In genomic region chr14:32587013-32587784, GRCm38 (mm10) we compare ENCODE assay signal across 10 mouse cellular contexts. TPM values are rescaled to one million over a fixed set of nuclear protein-coding genes. Genes with fewer than 3 reads are reported as not detected.
A peak's percentile ranks its signal among the peaks of the same experiment; 100 is the strongest.
DNase-seq lines count a peak whose midpoint lies in the region; ATAC-seq lines count a peak whose summit lies in the region.
"Had no signal": no experiment of that assay in that cellular context is flagged by ENCODE, and none has a peak within 500 bp of the region (broad histone marks: within the 10 kb centered on the region; RNA-seq: fewer than 3 reads in every experiment).

No protein-coding gene starts in this region.

- H3K27ac ChIP-seq in liver, embryonic 12.5 days, result no peak overlapping the region
- no peak overlapping the region for H3K27ac ChIP-seq in kidney, embryonic 14.5 days (ENCODE audit: low read depth, low read length)
- H3K27ac ChIP-seq in liver, embryonic 11.5 days (ENCODE audit: low read depth, low read length), result no peak overlapping the region
- H3K27ac ChIP-seq in neural tube, embryonic 13.5 days (replicated peaks), result no peak overlapping the region
- H3K27ac ChIP-seq: stomach, embryonic 15.5 days had no signal

- peaks cover 16% of the 10 kb centered on the region for H3K27me3 ChIP-seq in liver, embryonic 12.5 days (replicated peaks)
- H3K27me3 ChIP-seq in kidney, embryonic 14.5 days (ENCODE audit: control insufficient read depth, insufficient read depth, low read length), result peaks cover 5% of the 10 kb centered on the region; the same call in 1 of the 2 replicates
- peaks cover 9% of the 10 kb centered on the region for H3K27me3 ChIP-seq in liver, embryonic 11.5 days (replicated peaks; ENCODE audit: control insufficient read depth, insufficient read depth, low read length)
- peaks cover 40% of the 10 kb centered on the region for H3K27me3 ChIP-seq in neural tube, embryonic 13.5 days

- H3K9me3 ChIP-seq in liver, embryonic 12.5 days (replicated peaks), result no peaks in the 10 kb centered on the region
- H3K9me3 ChIP-seq in kidney, embryonic 14.5 days (ENCODE audit: control insufficient read depth, low read length), result no peaks in the 10 kb centered on the region
- no peaks in the 10 kb centered on the region for H3K9me3 ChIP-seq in liver, embryonic 11.5 days (ENCODE audit: control insufficient read depth, low read length)
- no peaks in the 10 kb centered on the region for H3K9me3 ChIP-seq in neural tube, embryonic 13.5 days
- H3K9me3 ChIP-seq: stomach, embryonic 15.5 days had no signal

- no peak overlapping the region for H3K4me3 ChIP-seq in liver, embryonic 12.5 days
- no peak overlapping the region for H3K4me3 ChIP-seq in kidney, embryonic 14.5 days (ENCODE audit: low read length)
- no peak overlapping the region for H3K4me3 ChIP-seq in liver, embryonic 11.5 days (ENCODE audit: low read depth, low read length)
- no peak overlapping the region for H3K4me3 ChIP-seq in neural tube, embryonic 13.5 days
- H3K4me3 ChIP-seq: erythroblast, embryonic 14.5 days; stomach, embryonic 15.5 days had no signal

- DNase-seq in liver, result peak; percentile 72
- peak; percentile 90 to 92 for DNase-seq in cerebellum, postnatal 10 days
- DNase-seq in frontal cortex, postnatal 10 days (ENCODE audit: low spot score in 2 of 2), result peak; percentile 49 to 78
- peak; percentile 56 for DNase-seq in liver, embryonic 11.5 days (ENCODE audit: low spot score)
- peak; percentile 60 for DNase-seq in testis, postnatal 14 days (ENCODE audit: low spot score)

- no peak overlapping the region for H3K4me2 ChIP-seq in liver, embryonic 12.5 days
- H3K4me2 ChIP-seq in kidney, embryonic 14.5 days (replicated peaks; ENCODE audit: low read depth, low read length), result no peak overlapping the region
- H3K4me2 ChIP-seq in liver, embryonic 11.5 days, result 0 out of 2 replicates have a peak overlapping the region, but pooled peaks have one; percentile 5
- H3K4me2 ChIP-seq in neural tube, embryonic 13.5 days, result no peak overlapping the region
- H3K4me2 ChIP-seq: stomach, embryonic 15.5 days had no signal

- no peak overlapping the region for H3K9ac ChIP-seq in liver, embryonic 12.5 days
- no peak overlapping the region for H3K9ac ChIP-seq in kidney, embryonic 14.5 days (ENCODE audit: low read depth, low read length)
- H3K9ac ChIP-seq in liver, embryonic 11.5 days (ENCODE audit: low read depth, low read length), result no peak overlapping the region
- H3K9ac ChIP-seq in neural tube, embryonic 13.5 days, result no peak overlapping the region
- H3K9ac ChIP-seq: stomach, embryonic 15.5 days had no signal

- no peaks in the 10 kb centered on the region for H3K36me3 ChIP-seq in liver, embryonic 12.5 days
- H3K36me3 ChIP-seq in kidney, embryonic 14.5 days (ENCODE audit: control insufficient read depth, insufficient read depth, low read length), result no peaks in the 10 kb centered on the region
- H3K36me3 ChIP-seq in liver, embryonic 11.5 days (ENCODE audit: control insufficient read depth, insufficient read depth, low read length), result no peaks in the 10 kb centered on the region
- H3K36me3 ChIP-seq in neural tube, embryonic 13.5 days, result no peaks in the 10 kb centered on the region
- H3K36me3 ChIP-seq: stomach, embryonic 15.5 days had no signal

- ATAC-seq in liver, embryonic 12.5 days, result no peak
- ATAC-seq in kidney, embryonic 14.5 days (ENCODE audit: low FRiP score, low TSS enrichment), result peak; percentile 32; the same call in 1 of the 2 replicates
- no peak for ATAC-seq in liver, embryonic 11.5 days (replicated peaks; ENCODE audit: low FRiP score)
- ATAC-seq in neural tube, embryonic 13.5 days (ENCODE audit: low read depth), result peak; percentile 46

- H3K4me1 ChIP-seq in liver, embryonic 12.5 days, result no peaks in the 10 kb centered on the region
- no peaks in the 10 kb centered on the region for H3K4me1 ChIP-seq in kidney, embryonic 14.5 days (ENCODE audit: control insufficient read depth, insufficient read depth, low read length)
- no peaks in the 10 kb centered on the region for H3K4me1 ChIP-seq in liver, embryonic 11.5 days (replicated peaks; ENCODE audit: control insufficient read depth, insufficient read depth, low read length)
- H3K4me1 ChIP-seq in neural tube, embryonic 13.5 days (replicated peaks), result no peaks in the 10 kb centered on the region
- H3K4me1 ChIP-seq: stomach, embryonic 15.5 days had no signal

- WGBS in liver, embryonic 12.5 days (ENCODE audit: insufficient replicate concordance), result 13% methylated on average over 10 of the region's 10 CpGs
- 15% methylated on average over 10 of the region's 10 CpGs for WGBS in kidney, embryonic 14.5 days
- 16% methylated on average over 10 of the region's 10 CpGs for WGBS in liver, embryonic 11.5 days
- WGBS in neural tube, embryonic 13.5 days, result 12% methylated on average over 10 of the region's 10 CpGs

RNA-seq across cellular contexts. Expression of gene Prrxl1, which starts 12.0 kb away (rescaled TPM):
- polyA plus RNA-seq in liver, embryonic 12.5 days (2016; fragmentation: Nextera tagmentation; extraction: Ambion mirVana), result not detected in 2 replicates
- polyA plus RNA-seq in kidney, embryonic 14.5 days (2014; fragmentation: Nextera tagmentation; extraction: Ambion mirVana), result 0.08 TPM in 1 of 2 replicates, not detected in the other
- not detected in 2 replicates for polyA plus RNA-seq in liver, embryonic 11.5 days (2014; fragmentation: Nextera tagmentation; extraction: Ambion mirVana)
- polyA plus RNA-seq in neural tube, embryonic 13.5 days (2015; fragmentation: Nextera tagmentation; extraction: Ambion mirVana), result 83.4 and 87.1 TPM in 2 replicates
- polyA plus RNA-seq: erythroblast, embryonic 14.5 days had no signal

Comparison
In these comparisons a context has a peak if more than half of its experiments do, and no peak if none do; other contexts are left out.
1. ATAC-seq: peak in kidney, embryonic 14.5 days (single experiment) and neural tube, embryonic 13.5 days (single experiment); none in liver, embryonic 12.5 days (single experiment) and liver, embryonic 11.5 days (single experiment).
2. RNA of gene Prrxl1, which starts 12.0 kb away (polyA plus RNA-seq): 83.4 to 87.1 TPM in neural tube, embryonic 13.5 days; 0.08 TPM in kidney, embryonic 14.5 days, not detected in liver, embryonic 12.5 days and not detected in liver, embryonic 11.5 days; every median in the first group is over 10 times any median in the second.
3. Peak in every context shown above with its lines, with median percentiles within 50 percentile points of each other: DNase-seq.